Comparison of ENCODE assay signal across 21 mouse cellular contexts in genomic region chr6:128376371-128377085, GRCm38 (mm10). TPM values are rescaled to one million over a fixed set of nuclear protein-coding genes. Genes with fewer than 3 reads are reported as not detected.
"Had no signal": no experiment of that assay in that cellular context is flagged by ENCODE, and none has a peak within 500 bp of the region (broad histone marks: within the 10 kb centered on the region; RNA-seq: fewer than 3 reads in every experiment).

No protein-coding gene starts in this region.

- H3K9ac ChIP-seq: kidney, embryonic 15.5 days; liver, embryonic 13.5 days; liver, postnatal 0 days; lung, embryonic 15.5 days; midbrain, embryonic 13.5 days; neural tube, embryonic 15.5 days had no signal

- H3K4me3 ChIP-seq: kidney, embryonic 15.5 days; liver, embryonic 13.5 days; lung, embryonic 15.5 days; megakaryocyte, embryonic 14.5 days; midbrain, embryonic 13.5 days; neural tube, embryonic 15.5 days had no signal

- H3K27ac ChIP-seq: kidney, embryonic 15.5 days; liver, embryonic 13.5 days; lung, embryonic 15.5 days; macrophage; midbrain, embryonic 13.5 days; neural tube, embryonic 15.5 days had no signal

- H3K27me3 ChIP-seq: kidney, embryonic 15.5 days; liver, embryonic 13.5 days; lung, embryonic 15.5 days; midbrain, embryonic 13.5 days; neural tube, embryonic 15.5 days had no signal

- H3K4me1 ChIP-seq: liver, embryonic 13.5 days had no signal

- H3K4me2 ChIP-seq: kidney, embryonic 15.5 days; liver, embryonic 13.5 days; lung, embryonic 15.5 days; midbrain, embryonic 13.5 days; neural tube, embryonic 15.5 days had no signal

- H3K9me3 ChIP-seq: kidney, embryonic 15.5 days; liver, embryonic 13.5 days; lung, embryonic 15.5 days; megakaryocyte, embryonic 14.5 days; midbrain, embryonic 13.5 days; neural tube, embryonic 15.5 days had no signal

- DNase-seq: kidney, adult 2 months; kidney, postnatal 25 days; liver; liver, embryonic 13.5 days; liver, postnatal 0 days; lung, postnatal 14 days; thymus, adult 18-20 months; thymus, postnatal 14 days had no signal

- ATAC-seq: intestine, embryonic 16.5 days; liver, postnatal 0 days; midbrain, embryonic 13.5 days had no signal

- H3K36me3 ChIP-seq: neural tube, embryonic 15.5 days had no signal

RNA-seq across cellular contexts. Expression of gene Gm44596, which starts 1.2 kb away (rescaled TPM):
- total RNA-seq: layer of hippocampus, adult 18-20 months; left cerebral cortex, postnatal 10 days; midbrain, postnatal 0 days had no signal
- polyA plus RNA-seq: intestine, embryonic 16.5 days; kidney, adult 2 months; kidney, embryonic 15.5 days; limb, embryonic 11.5 days; liver, embryonic 13.5 days; liver, postnatal 0 days; lung, embryonic 15.5 days; macrophage; midbrain, embryonic 13.5 days; midbrain, postnatal 0 days; neural tube, embryonic 11.5 days; neural tube, embryonic 15.5 days had no signal

RNA-seq across cellular contexts. Expression of gene Tex52, which starts 1.3 kb away (rescaled TPM):
- total RNA-seq: layer of hippocampus, postnatal 10 days; left cerebral cortex, postnatal 10 days had no signal
- polyA plus RNA-seq: intestine, embryonic 16.5 days; kidney, adult 2 months; liver, embryonic 13.5 days; liver, postnatal 0 days; macrophage had no signal
